Mouse (Mus musculus) thymus, postnatal 25 days (tissue): Measurements from ENCODE around the gene Lst1.
"Not testable (repeated sequence)": the region's sequence is repeated elsewhere in the genome, so short reads cannot be mapped to it uniquely, and the experiment has no call there.

Experiments used
- DNase-seq: peaks from one replicate; pipeline ENCODE4 v3.0.0; 2022

Gene Lst1

GRCm38 (mm10) chr17:35187959-35188610, at the start of gene Lst1:
Gene Lst1, minus strand, starts transcription at chr17:35188439.
- no peak for DNase-seq

GRCm38 (mm10) chr17:35237504-35237903, 49.3 kb upstream of the Lst1 start:
- DNase-seq: no peak

- DNase-seq: no peak
These were observed 48.8 kb upstream of the Lst1 start for GRCm38 (mm10) chr17:35236996-35237395.

GRCm38 (mm10) chr17:35236390-35236746, 48.1 kb upstream of the Lst1 start:
- peak; percentile 100 for DNase-seq

- peak; percentile 89 for DNase-seq
These were observed 47.6 kb upstream of the Lst1 start, which contains the start of gene Nfkbil1 for GRCm38 (mm10) chr17:35235614-35236389. Gene Nfkbil1, minus strand, starts transcription at chr17:35235792.

GRCm38 (mm10) chr17:35234903-35235302, 46.7 kb upstream of the Lst1 start:
- DNase-seq: peak; percentile 61

- DNase-seq: not testable (repeated sequence)
These were observed 45.9 kb upstream of the Lst1 start for GRCm38 (mm10) chr17:35234090-35234489.

- peak; percentile 40 for DNase-seq
These were observed 45.1 kb upstream of the Lst1 start, which contains the start of gene Atp6v1g2 for GRCm38 (mm10) chr17:35233114-35233980. Gene Atp6v1g2, plus strand, starts transcription at chr17:35233660.

GRCm38 (mm10) chr17:35232659-35233058, 44.4 kb upstream of the Lst1 start:
- DNase-seq: peak; percentile 70

- DNase-seq: peak; percentile 90
These were observed 43.8 kb upstream of the Lst1 start for GRCm38 (mm10) chr17:35232043-35232442.

- no peak for DNase-seq
These were observed 42.8 kb upstream of the Lst1 start for GRCm38 (mm10) chr17:35231022-35231421.

GRCm38 (mm10) chr17:35226561-35227046, 38.4 kb upstream of the Lst1 start:
- peak; percentile 60 for DNase-seq

GRCm38 (mm10) chr17:35225456-35225855, 37.2 kb upstream of the Lst1 start:
- no peak for DNase-seq

- no peak for DNase-seq
These were observed 36.4 kb upstream of the Lst1 start for GRCm38 (mm10) chr17:35224641-35225040.

- peak; percentile 76 for DNase-seq
These were observed 34.1 kb upstream of the Lst1 start for GRCm38 (mm10) chr17:35222299-35222698.

- DNase-seq: no peak
These were observed 32.1 kb upstream of the Lst1 start, which contains the start of gene Gm16181 for GRCm38 (mm10) chr17:35220156-35220952. Gene Gm16181, plus strand, starts transcription at chr17:35220834.

GRCm38 (mm10) chr17:35219601-35220041, 31.4 kb upstream of the Lst1 start:
- peak; percentile 74 for DNase-seq

- DNase-seq: peak; percentile 48
These were observed 30.4 kb upstream of the Lst1 start for GRCm38 (mm10) chr17:35218516-35219193.

GRCm38 (mm10) chr17:35213071-35213470, 24.8 kb upstream of the Lst1 start:
- no peak for DNase-seq

- no peak for DNase-seq
These were observed 22.4 kb upstream of the Lst1 start for GRCm38 (mm10) chr17:35210593-35210992.

- peak; percentile 49 for DNase-seq
These were observed 21.7 kb upstream of the Lst1 start for GRCm38 (mm10) chr17:35209785-35210535.
